Mouse (Mus musculus) CH12.LX (cell line): ENCODE results near the gene Ccdc28b. TPM values are rescaled to one million over a fixed set of nuclear protein-coding genes. Genes with fewer than 3 reads are reported as not detected.

Experiments
- DNase-seq: peaks from one replicate; pipeline ENCODE4 v3.0.0-alpha.2; 2013; ENCODE audit errors: extremely low read depth
- H3K27ac ChIP-seq: 2 replicates; pipeline ENCODE4 v1.5.1; 2012; ENCODE audit warnings: low read depth, mild to moderate bottlenecking, control low read depth, moderate library complexity; ENCODE audit not compliant: insufficient read depth
- H3K27me3 ChIP-seq: replicated peaks from 2 replicates; pipeline ENCODE3; 2012; ENCODE audit warnings: inconsistent platforms
- H3K36me3 ChIP-seq, 2 experiments: replicated peaks in 1 of 2; 2 replicates each; pipeline versions ENCODE3 to v1.6.1; 2012; ENCODE audit warnings: inconsistent platforms in 1 of 2, low read length in 1 of 2, mild to moderate bottlenecking in 1 of 2, mixed read lengths in 1 of 2, moderate library complexity in 1 of 2; ENCODE audit not compliant: control insufficient read depth in 1 of 2, insufficient read depth in 1 of 2
- H3K4me1 ChIP-seq, 2 experiments: 2 replicates each; pipeline ENCODE4 v1.6.1; 2012; ENCODE audit warnings: inconsistent platforms in 1 of 2, moderate library complexity in 1 of 2; ENCODE audit not compliant: insufficient read depth in 2 of 2, control insufficient read depth in 1 of 2
- H3K4me2 ChIP-seq: 2 replicates; pipeline ENCODE4 v1.6.1; 2012; ENCODE audit warnings: low read depth, mild to moderate bottlenecking, control low read depth; ENCODE audit not compliant: poor library complexity, insufficient read depth, severe bottlenecking
- H3K4me3 ChIP-seq, 3 experiments: fragments of 150-350 bp in 1 of 3; sonication (generic) in 1 of 3; replicated peaks in 1 of 3; 2 replicates each; pipeline versions ENCODE3 to v1.5.1; 2011 to 2012; ENCODE audit warnings: low read depth in 2 of 3, low read length in 2 of 3, mild to moderate bottlenecking in 2 of 3, moderate library complexity in 2 of 3, control low read depth in 1 of 3, improper control_type of control experiment in 1 of 3, inconsistent platforms in 1 of 3, mixed read lengths in 1 of 3; ENCODE audit not compliant: poor library complexity in 1 of 3
- H3K79me2 ChIP-seq: replicated peaks from 2 replicates; pipeline ENCODE4 v1.6.1; 2012; ENCODE audit warnings: mild to moderate bottlenecking, moderate library complexity; ENCODE audit not compliant: control insufficient read depth, poor library complexity, insufficient read depth, severe bottlenecking; ENCODE audit errors: extremely low read depth
- H3K9ac ChIP-seq: 2 replicates; pipeline ENCODE4 v1.6.1; 2012; ENCODE audit warnings: low read depth, mild to moderate bottlenecking, control low read depth, moderate library complexity; ENCODE audit not compliant: insufficient read depth
- H3K9me3 ChIP-seq: replicated peaks from 2 replicates; pipeline ENCODE3; 2012; ENCODE audit warnings: low read length, inconsistent platforms, mixed read lengths
- BHLHE40 ChIP-seq: IDR thresholded peaks from 2 replicates; pipeline ENCODE4 v1.6.1; 2011; ENCODE audit warnings: mild to moderate bottlenecking, low read depth, low read length, improper control_type of control experiment
- CHD1 ChIP-seq: IDR thresholded peaks from 2 replicates; pipeline ENCODE4 v1.6.1; 2012; ENCODE audit warnings: low read depth, low read length, improper control_type of control experiment, inconsistent platforms
- CTCF ChIP-seq, 2 experiments: IDR thresholded peaks in 1 of 2; conservative IDR thresholded peaks in 1 of 2; 2 replicates each; pipeline ENCODE4 v1.5.1; 2011 to 2012; ENCODE audit warnings: low read depth in 2 of 2, low read length in 2 of 2, improper control_type of control experiment in 1 of 2, inconsistent platforms in 1 of 2, mild to moderate bottlenecking in 1 of 2, moderate library complexity in 1 of 2
- E2F4 ChIP-seq: IDR thresholded peaks from 2 replicates; pipeline ENCODE4 v1.6.1; 2011; ENCODE audit warnings: low read depth, low read length, improper control_type of control experiment; ENCODE audit not compliant: insufficient replicate concordance
- ELF1 ChIP-seq: IDR thresholded peaks from 2 replicates; pipeline ENCODE4 v1.6.1; 2014; ENCODE audit warnings: low read depth, mild to moderate bottlenecking, inconsistent platforms, low read length, improper control_type of control experiment
- IRF4 ChIP-seq: IDR thresholded peaks from 2 replicates; pipeline ENCODE4 v1.6.1; 2014; ENCODE audit warnings: low read depth, mild to moderate bottlenecking, inconsistent platforms, low read length, improper control_type of control experiment
- JUND ChIP-seq: conservative IDR thresholded peaks from 2 replicates; pipeline ENCODE4 v1.6.1; 2011; ENCODE audit warnings: low read depth, low read length, improper control_type of control experiment
- KAT2A ChIP-seq: IDR thresholded peaks from 2 replicates; pipeline ENCODE4 v1.6.1; 2012; ENCODE audit warnings: low read length, improper control_type of control experiment, inconsistent platforms; ENCODE audit not compliant: insufficient replicate concordance
- MAZ ChIP-seq: IDR thresholded peaks from 2 replicates; pipeline ENCODE4 v1.6.1; 2012; ENCODE audit warnings: low read depth, mild to moderate bottlenecking, inconsistent platforms, low read length, improper control_type of control experiment, moderate library complexity
- MEF2A ChIP-seq: IDR thresholded peaks from 2 replicates; pipeline ENCODE4 v1.6.1; 2014; ENCODE audit warnings: low read depth, mild to moderate bottlenecking, inconsistent platforms, low read length, improper control_type of control experiment, borderline replicate concordance
- MXI1 ChIP-seq: IDR thresholded peaks from 2 replicates; pipeline ENCODE4 v1.6.1; 2011; ENCODE audit warnings: mild to moderate bottlenecking, low read depth, low read length, improper control_type of control experiment
- MYC ChIP-seq: IDR thresholded peaks from 2 replicates; pipeline ENCODE4 v1.6.1; 2011; ENCODE audit warnings: low read depth, mild to moderate bottlenecking, improper control_type of control experiment, low read length
- NRF1 ChIP-seq: IDR thresholded peaks from 2 replicates; pipeline ENCODE4 v1.6.1; 2014; ENCODE audit warnings: low read depth, mild to moderate bottlenecking, inconsistent platforms, low read length, improper control_type of control experiment, moderate library complexity
- POLR2A ChIP-seq: IDR thresholded peaks from 2 replicates; pipeline ENCODE4 v1.6.1; 2011; ENCODE audit warnings: low read depth, mild to moderate bottlenecking, improper control_type of control experiment, low read length
- RAD21 ChIP-seq: IDR thresholded peaks from 2 replicates; pipeline ENCODE4 v1.6.1; 2011; ENCODE audit warnings: low read depth, mild to moderate bottlenecking, low read length, improper control_type of control experiment, moderate library complexity
- RCOR1 ChIP-seq: conservative IDR thresholded peaks from 2 replicates; pipeline ENCODE4 v1.6.1; 2012; ENCODE audit warnings: low read depth, mild to moderate bottlenecking, inconsistent platforms, low read length, improper control_type of control experiment
- TCF12 ChIP-seq: IDR thresholded peaks from 2 replicates; pipeline ENCODE4 v1.6.1; 2014; ENCODE audit warnings: low read depth, mild to moderate bottlenecking, inconsistent platforms, low read length, improper control_type of control experiment
- USF1 ChIP-seq: IDR thresholded peaks from 2 replicates; pipeline ENCODE4 v1.6.1; 2014; ENCODE audit warnings: low read depth, mild to moderate bottlenecking, inconsistent platforms, low read length, improper control_type of control experiment
- USF2 ChIP-seq: conservative IDR thresholded peaks from 2 replicates; pipeline ENCODE4 v1.6.1; 2011; ENCODE audit warnings: low read depth, low read length, improper control_type of control experiment
- ZC3H11A ChIP-seq: IDR thresholded peaks from 2 replicates; pipeline ENCODE4 v1.6.1; 2012; ENCODE audit warnings: low read depth, mild to moderate bottlenecking, inconsistent platforms, low read length, improper control_type of control experiment
- ZMIZ1 ChIP-seq: IDR thresholded peaks from 2 replicates; pipeline ENCODE4 v1.6.1; 2012; ENCODE audit warnings: low read depth, mild to moderate bottlenecking, inconsistent platforms, low read length, improper control_type of control experiment
- dilution Hi-C: fragments of 300-500 bp; cut with MboI; formaldehyde crosslinking; loops from 2 replicates; pipeline ENCODE4 v1.14.3; 2020; ENCODE audit warnings: low sequenced_read_pairs; ENCODE audit not compliant: extremely low pct_unique_long_range_greater_than_20kb, extremely low pct_ligation_motif_present
- in situ Hi-C: fragments of 300-500 bp; cut with MboI; formaldehyde crosslinking; loops from 3 replicates; pipeline ENCODE4 v1.14.3; 2019; ENCODE audit warnings: low sequenced_read_pairs, low pct_ligation_motif_present, low pct_unique_long_range_greater_than_20kb, mixed read lengths
- polyA plus RNA-seq: library from polyadenylated mRNA; unstranded; fragments of >175 nt; gene quantifications from 2 replicates; pipeline ENCODE4 v1.2.1, GENCODE M21; 2012; ENCODE audit warnings: low read depth; ENCODE audit not compliant: insufficient read length
- total RNA-seq, 2 experiments: library from RNA; depleted of rRNA; stranded (reverse); fragments of 300-350 nt in 1 of 2; fragments of >200 nt in 1 of 2; gene quantifications; 2 replicates each; pipeline ENCODE4 v1.2.3; 2012 to 2014

Gene Ccdc28b
- total and polyA plus RNA-seq, 3 experiments, result 24.0 to 28.0 (median 27.3) TPM

DNA sequence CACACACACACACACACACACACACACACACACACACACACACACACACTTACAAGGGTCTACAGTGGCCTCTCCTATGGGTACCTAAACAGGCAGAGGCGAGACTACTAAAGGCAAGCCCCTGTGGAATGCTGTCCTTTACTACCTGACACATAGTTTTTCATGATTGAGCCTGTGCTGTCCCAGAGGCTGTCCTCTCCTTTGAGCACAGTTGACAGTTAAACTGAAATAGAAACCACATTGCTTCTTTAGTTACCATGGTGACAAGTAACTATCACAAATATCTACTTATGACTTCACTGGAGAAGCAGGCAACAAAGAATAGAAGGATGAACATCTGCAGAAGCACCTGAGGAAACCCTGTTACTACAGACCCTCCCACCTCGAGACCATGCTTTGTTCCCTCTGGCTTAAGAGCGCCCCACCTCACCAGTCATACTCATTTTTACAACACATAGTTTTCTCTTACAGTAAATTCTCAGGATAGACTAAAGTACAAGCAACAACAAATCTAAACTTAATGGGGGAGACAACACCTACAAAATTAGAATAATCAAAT, 38.6 kb upstream of the Ccdc28b start:
- Histone ChIP-seq H3K9ac (no peak overlapping the region), H3K4me3 (no peak overlapping the region), H3K27ac (no peak overlapping the region), H3K4me2 (no peak overlapping the region), H3K79me2 (peaks cover 14% of the 10 kb centered on the region; the same call in 1 of the 2 replicates), H3K27me3 (no peaks in the 10 kb centered on the region), H3K4me1 (no peaks in the 10 kb centered on the region), H3K36me3 (peaks cover 28 to 85% of the 10 kb centered on the region in 2 experiments), H3K9me3 (no peaks in the 10 kb centered on the region)
- no peak for TF ChIP-seq RCOR1
- TF ChIP-seq USF1, result no peak
- no peak for TF ChIP-seq MYC
- no peak for TF ChIP-seq TCF12
- no peak for TF ChIP-seq NRF1
- TF ChIP-seq CHD1, result no peak
- TF ChIP-seq MXI1, result no peak
- TF ChIP-seq MAZ, result no peak
- TF ChIP-seq KAT2A, result no peak
- TF ChIP-seq USF2, result no peak
- TF ChIP-seq CTCF (conservative IDR thresholded peaks at IDR 0.05 in 1 of 2, IDR thresholded peaks at IDR 0.05 in 1 of 2; ENCODE audit: low read depth in 2 of 2, low read length in 2 of 2), result no peak
- TF ChIP-seq JUND, result no peak
- TF ChIP-seq E2F4, result no peak
- no peak for TF ChIP-seq RAD21
- no peak for TF ChIP-seq MEF2A
- in situ Hi-C loops (no loop called here), dilution Hi-C loops (no loop called here)
- DNase-seq, result no peak

DNA sequence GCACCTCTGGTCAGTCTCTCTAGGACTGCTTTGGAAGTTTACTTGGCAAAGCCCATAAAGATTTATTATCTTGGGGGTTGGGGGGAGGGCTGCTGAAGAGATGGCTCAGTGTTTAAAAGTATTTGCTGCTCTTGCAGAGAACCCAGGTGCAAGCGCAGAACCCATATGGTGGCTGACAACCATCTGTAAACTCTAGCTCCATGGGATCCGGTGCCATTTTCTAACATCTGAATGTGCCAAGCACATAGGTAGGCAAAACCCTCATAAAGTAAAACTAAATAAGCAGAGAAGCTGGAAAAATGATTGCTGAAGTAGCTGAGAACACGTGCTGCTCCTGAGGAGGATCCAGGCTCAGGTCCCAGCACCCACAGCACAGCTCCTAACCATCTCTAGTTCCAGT, 37.8 kb upstream of the Ccdc28b start:
- no peaks in the 10 kb centered on the region for H3K4me1 ChIP-seq
- DNase-seq, result no peak
- peaks cover 28 to 87% of the 10 kb centered on the region in 2 experiments for H3K36me3 ChIP-seq
- no peak overlapping the region for H3K4me3 ChIP-seq
- no peaks in the 10 kb centered on the region for H3K9me3 ChIP-seq
- no peaks in the 10 kb centered on the region for H3K27me3 ChIP-seq
- dilution Hi-C loops (no loop called here), in situ Hi-C loops (no loop called here)
- TF ChIP-seq BHLHE40, result no peak
- no peak for TF ChIP-seq TCF12
- no peak for TF ChIP-seq ELF1
- no peak for TF ChIP-seq IRF4
- no peak for TF ChIP-seq CHD1
- no peak for TF ChIP-seq ZMIZ1
- no peak for TF ChIP-seq ZC3H11A
- TF ChIP-seq POLR2A, result no peak
- TF ChIP-seq RAD21, result no peak
- H3K27ac ChIP-seq, result no peak overlapping the region
- no peak overlapping the region for H3K4me2 ChIP-seq
- no peak overlapping the region for H3K9ac ChIP-seq
- peaks cover 13% of the 10 kb centered on the region; the same call in 1 of the 2 replicates for H3K79me2 ChIP-seq
